Mouse (Mus musculus) ovary, postnatal 36 days (tissue): ENCODE results near the gene Ush1g.

ENCODE experiments used
- DNase-seq: peaks from one replicate; pipeline ENCODE4 v3.0.0; 2022; ENCODE audit warnings: low spot score, mixed read lengths

Gene Ush1g

GRCm38 (mm10) chr11:115288305-115288704 lies 33.5 kb downstream of the Ush1g start:
- no peak for DNase-seq

- peak; percentile 3 for DNase-seq
Observed at GRCm38 (mm10) chr11:115287386-115287785, 34.5 kb downstream of the Ush1g start.

DNA sequence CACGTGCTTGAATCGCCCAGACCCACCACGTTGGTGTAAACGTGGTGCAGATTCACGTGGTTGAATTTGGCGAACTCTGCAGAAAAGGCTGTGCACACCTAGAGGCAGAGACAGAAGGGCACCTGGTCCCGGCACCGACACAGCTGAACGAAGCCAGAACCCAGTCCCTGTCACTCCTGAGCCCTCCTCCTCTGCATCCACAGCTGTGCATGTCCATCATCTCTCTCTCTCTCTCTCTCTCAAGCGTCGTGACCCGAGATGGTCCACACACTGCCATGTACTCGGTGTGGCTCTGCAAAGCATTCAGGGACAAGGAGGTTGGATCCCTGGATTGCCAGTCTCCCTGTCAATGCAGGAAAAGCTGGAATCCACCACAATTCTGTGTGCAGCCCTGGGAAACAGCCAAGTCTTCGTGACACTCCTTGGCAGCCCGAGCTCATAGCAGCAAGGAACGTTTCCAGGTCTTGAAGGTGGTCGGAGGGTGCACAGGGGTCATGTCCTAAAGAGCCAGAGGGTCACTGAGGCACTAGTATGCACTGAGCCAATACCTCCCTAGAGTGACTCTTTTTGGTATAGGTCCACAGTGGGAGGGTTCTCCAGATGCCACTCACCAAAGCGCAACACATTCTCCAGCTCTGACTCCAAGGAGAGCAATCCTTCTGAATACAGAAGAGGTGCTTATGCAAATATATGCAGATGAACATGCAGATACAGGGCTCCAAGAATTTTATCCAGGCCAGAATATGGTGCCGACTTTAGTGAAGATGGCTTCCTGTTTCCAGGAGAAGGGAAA lies 35.4 kb downstream of the Ush1g start:
- peak; percentile 2 for DNase-seq

DNA sequence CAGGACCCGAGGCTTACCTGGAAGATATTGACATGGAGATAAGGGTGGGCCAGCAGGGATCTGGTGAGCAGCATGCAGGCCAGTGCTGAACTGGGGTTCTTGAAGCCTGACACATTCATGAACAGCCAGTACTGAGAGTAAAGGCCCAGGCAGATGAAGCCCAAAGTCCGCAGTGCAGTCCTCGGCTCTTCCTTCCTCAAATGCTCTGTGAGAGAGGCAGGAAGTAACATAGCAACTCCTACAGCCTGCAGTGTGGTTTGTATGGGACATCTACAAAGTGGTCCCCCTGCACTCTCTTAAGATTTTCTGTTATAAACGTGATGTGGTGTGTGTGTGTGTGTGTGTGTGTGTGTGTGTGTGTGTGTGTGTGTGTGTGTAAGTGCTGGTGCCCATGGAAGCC lies 36.6 kb downstream of the Ush1g start:
- DNase-seq: peak; percentile 2

- peak; percentile 4 for DNase-seq
Observed at GRCm38 (mm10) chr11:115283891-115284620, 37.8 kb downstream of the Ush1g start.

DNA sequence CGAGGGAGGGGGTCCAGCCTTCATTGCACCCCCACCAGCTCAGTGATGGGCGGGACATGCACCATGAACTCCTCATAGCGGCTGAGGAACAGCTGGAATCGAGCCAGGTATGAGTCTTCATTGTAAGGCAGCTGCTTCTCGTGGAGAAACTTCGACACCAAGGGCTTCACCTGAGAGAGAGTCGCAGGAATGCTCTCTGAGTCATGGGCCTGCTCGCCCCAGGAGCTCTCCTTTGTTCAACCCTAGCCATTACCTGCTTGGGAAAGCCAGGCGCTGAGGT lies 38.4 kb downstream of the Ush1g start:
- no peak for DNase-seq

DNA sequence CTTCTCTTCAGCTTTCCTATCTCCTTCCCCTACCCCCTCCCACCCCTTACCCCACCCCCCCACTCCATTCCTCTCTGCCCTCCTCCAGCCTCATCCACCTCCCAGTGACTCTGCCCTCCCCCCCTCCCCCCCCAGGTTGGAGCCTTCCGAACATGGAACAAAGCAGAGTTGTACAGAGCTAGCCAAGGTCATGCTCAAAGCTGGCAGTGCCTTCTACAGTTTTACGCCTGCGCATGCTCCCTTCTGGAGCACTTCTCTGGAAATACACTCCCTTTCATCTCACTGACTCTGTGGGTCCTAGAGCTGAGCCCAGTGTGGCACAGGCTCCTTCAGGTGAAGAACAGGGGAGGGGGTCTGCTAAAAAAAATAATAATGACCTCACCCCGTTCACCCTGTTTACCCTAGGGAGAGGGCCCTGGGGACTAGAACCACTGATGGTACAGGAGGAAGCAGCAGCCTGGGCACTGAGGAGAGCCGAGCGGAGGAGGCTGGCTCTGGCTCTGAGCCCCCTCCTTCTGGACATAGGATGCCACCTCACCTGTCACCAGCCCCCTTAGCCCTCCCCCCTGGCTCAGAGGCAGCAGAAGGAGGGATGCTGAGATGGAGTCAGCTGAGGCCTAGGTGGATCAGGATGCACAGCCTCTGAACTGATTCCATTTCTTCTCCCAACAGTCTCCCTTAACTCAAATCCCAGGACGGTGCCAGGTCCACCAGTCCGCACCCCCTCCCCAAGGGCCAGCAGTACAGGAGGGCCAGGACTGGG lies 38.9 kb downstream of the Ush1g start:
- DNase-seq: peak; percentile 42

DNA sequence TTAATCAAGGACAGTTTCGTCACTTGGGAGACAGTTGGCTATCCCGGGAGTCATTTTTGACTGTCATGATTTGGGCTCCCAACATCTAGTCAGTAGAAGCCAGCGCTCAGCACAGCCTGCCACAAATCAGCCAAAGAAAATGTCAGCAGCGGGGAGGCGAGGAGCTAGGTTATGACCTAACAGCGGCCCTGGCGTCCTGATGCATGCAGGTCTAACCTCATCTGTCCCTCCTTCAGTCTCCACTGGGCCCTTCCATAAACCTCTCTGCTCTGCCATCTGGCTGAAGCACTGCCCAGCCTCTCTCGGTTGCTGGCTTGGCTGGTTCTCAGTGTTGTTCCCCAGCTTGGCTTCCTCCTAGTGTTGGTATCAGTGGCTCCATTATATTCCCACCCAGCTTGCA lies 39.5 kb downstream of the Ush1g start:
- peak; percentile 32 for DNase-seq

GRCm38 (mm10) chr11:115279726-115280125 lies 42.1 kb downstream of the Ush1g start:
- DNase-seq: no peak

GRCm38 (mm10) chr11:115278176-115278575 lies 43.7 kb downstream of the Ush1g start:
- no peak for DNase-seq

- DNase-seq: no peak
Observed at GRCm38 (mm10) chr11:115277604-115277975, 44.3 kb downstream of the Ush1g start.

DNA sequence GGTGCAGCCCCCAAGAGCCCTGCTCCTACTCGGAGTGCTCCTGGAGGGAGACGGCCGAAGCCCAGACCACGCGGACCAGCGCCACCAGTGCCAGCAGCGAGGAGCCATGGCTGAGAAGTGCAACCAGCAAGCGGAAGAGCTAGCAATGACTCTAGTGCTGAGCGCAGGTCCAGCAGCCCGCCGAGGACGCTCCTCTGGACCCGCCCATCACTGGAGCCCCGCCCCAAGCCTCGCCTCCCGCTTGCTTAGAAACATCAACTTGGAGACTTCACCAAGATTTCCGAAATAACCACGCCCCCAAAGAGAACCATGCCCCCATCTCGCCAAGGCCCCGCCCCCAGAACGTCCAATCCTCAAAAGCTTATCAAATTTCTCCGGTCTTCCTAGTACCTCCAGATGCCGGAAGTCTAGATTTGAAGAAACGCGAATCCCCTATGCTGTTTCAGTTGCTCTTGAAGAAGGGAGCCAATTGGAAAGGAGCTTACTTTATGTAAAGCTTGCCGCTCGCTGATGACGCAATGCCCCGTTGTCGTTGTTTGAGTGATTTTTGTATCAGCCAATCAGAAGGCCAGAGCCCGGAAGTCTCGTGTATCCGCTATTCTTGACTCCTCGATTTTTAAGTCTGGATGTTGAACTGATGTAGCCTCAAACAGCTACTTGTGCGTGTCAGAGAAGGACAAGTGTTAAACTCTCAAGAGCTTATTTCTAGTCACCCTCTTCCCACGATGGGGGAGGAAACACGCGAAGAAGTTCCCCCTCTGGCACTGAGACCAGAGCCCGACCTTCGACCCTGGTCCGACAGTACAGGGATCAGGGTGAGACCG lies 44.8 kb downstream of the Ush1g start, which contains the start of gene Fdxr:
Gene Fdxr (minus strand): TSS at position 271 of the 824 bp plus-strand sequence.
- peak; percentile 98 for DNase-seq

DNA sequence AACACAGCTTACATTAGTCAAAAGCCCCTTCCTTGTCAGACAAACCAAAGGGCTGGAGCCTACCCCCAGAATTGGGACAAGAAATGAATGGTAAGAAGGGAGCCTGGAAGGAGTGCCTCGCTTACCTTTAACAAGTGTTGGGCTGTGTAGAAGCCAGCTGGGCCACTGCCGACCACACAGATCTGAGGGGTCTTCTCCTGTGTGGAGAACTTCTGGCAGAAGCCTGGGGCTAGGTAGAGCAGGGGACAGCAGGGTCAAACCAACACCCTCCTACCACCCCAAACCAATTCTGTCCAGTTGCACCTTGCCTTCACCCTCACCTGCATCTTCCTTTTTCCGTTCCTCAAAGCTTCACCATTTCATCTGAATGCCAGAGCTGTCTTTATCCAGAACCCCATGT lies 45.9 kb downstream of the Ush1g start:
- no peak for DNase-seq

DNA sequence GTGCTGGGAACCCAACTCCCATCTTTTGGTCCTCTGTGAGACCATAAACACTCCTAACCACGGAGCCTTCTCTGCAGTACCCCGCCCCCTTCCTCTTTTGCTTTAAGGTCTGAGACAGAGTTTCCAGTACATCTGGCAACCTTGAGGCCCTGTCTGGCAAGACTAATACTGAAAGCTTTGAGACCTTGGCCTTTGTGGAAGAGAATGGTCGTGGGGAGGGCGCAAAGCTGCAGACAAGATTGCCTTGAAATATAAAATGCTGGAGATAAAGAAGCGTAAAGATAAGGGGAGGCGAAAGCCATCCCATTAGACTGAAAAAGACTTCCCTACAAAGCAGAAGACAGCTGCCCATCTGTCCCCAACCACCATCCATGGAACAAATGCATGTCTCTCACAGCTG lies 46.3 kb downstream of the Ush1g start:
- DNase-seq: peak; percentile 34

DNA sequence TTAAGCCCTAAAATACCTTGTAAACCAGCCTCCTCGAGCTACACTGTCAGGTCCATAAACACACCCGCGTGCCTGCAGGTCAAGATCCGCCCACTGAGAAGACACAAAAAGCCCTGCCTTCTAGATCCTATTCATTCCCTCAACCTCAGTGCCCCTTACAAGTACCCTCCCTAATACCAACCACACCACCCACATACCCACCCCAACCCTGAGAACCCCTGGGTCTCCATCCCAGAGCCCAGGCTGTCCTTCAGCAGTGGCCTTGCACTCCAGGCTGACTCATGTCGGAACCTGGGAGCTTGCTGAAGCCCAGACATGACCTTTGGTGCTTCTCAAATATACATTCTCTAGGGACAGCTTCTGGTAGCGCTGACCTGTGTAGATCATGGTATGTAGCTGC lies 47.1 kb downstream of the Ush1g start:
- no peak for DNase-seq

DNA sequence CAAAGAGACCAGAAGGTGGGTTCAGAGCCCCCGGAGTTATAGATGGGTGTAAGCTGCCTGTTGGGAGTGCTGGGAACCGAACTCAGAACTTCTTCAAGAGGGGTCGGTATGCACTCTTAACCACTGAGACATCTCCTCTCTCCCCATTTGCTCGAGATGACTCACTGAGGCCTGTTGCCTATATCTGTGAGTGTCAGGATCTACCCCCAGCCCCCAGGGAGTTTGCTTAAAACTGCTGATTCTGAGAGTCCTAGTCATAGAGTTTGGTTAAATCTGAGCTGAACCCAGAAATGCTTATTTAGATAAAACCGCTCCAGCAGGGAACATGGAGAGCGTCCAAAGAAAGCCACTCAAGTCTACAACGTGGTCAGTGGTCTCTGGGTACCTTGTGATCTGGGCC lies 47.7 kb downstream of the Ush1g start:
- no peak for DNase-seq

DNA sequence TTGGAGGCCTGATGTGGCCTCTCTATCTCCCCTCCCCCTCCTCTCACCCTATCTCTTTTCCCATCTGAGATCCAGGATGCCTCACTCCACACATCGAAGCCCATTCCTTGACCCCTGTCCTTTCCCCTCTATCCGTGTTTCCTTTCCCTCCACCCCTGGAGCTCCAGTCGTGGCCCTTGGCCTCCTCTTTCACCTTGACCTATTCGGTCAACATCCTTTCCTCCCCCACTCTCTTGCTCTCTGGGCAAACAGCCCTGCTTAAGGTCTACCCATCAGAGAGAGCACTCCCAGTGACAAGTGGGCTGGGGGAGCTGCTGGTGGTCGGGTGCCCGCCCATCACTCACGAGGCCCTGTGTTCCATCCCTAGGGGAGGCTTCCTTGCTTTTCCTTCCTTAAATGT lies 48.1 kb downstream of the Ush1g start:
- DNase-seq: no peak

DNA sequence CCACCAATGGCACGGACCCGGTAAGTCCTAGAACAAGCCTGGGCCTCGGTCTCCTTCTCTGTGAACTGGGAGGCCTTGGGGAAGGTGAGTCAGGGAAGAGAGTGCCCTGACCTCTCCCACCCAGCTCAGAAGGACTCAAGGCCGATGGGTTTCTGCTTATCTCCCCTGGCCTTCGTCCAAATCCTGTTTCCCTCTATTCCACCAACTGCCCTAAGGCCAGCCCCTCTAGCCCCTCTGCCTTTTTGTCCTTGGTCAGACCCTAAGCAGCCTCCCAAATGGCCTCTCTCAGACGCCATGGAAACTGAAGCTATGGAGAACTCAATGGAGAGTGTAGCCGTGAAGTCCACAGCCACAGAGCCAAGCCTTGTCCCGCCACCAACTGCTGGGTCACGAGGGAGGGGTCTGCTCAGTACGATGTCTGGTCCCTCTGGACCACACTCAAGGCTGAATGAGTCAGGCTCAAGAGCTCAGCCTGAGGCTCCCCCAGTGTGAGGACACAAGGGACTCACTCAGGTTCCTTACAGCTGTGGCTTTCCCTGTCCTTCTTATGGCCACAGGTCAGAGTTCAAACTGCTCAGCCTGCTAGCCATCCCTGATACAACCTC lies 48.8 kb downstream of the Ush1g start:
- peak; percentile 32 for DNase-seq

DNA sequence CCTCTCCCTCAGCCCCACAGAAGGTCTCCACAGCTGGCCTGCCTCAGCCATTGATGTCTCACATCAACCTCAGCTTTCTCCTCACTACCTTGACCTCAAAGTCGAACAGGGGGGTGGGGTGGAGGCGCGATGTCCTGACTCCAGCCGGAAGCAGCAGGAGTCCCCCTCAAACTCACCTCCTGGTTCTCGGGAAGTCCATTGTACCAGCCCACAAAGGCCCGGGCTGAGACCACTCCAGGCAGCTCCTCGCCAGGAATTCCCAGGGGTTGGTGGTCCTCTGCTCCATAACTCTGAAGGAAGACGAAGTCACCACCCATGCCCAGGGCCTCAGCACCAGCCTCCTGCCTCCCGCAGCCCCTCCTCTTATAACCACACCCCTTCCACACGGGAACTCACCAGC lies 50.4 kb downstream of the Ush1g start:
- no peak for DNase-seq

DNA sequence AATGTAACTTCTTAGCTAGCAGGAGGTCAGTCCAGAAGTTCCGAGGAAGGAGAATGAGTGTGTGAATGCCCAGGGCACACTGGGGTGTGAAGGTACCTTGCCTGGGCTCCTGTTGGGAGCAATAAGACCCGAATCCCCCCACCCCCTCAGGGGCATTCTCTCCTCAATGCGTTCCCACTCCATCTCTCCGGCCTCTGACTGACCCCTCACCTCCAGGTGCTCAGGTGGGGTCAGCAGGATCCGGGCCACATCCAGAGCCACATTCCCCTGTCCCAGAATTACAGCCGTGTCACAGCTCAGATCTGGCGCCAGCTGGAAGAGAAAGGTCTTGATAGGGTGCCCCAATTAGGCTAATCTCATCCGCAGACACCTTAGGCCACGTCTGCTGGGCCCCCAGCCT lies 50.8 kb downstream of the Ush1g start:
- no peak for DNase-seq

- DNase-seq: peak; percentile 76
Observed at GRCm38 (mm10) chr11:115270148-115270861, 51.5 kb downstream of the Ush1g start.
